Mouse (Mus musculus) adrenal gland, postnatal 36 days (tissue): ENCODE data around the gene Ubald1. TPM values are rescaled to one million over a fixed set of nuclear protein-coding genes. Genes with fewer than 3 reads are reported as not detected.
A peak's percentile ranks its signal among the peaks of the same experiment; 100 is the strongest.

ENCODE experiments used
- DNase-seq, 2 experiments: peaks; one replicate each; pipeline ENCODE4 v3.0.0; 2021; ENCODE audit warnings: mixed read lengths in 1 of 2
- total RNA-seq, 2 experiments: library from RNA; stranded (reverse); gene quantifications; 2 replicates each; pipeline ENCODE4 v1.2.3; 2021

Ubald1 gene
- total RNA-seq, 2 experiments from 2014 or later: 29.2 to 36.1 TPM

GRCm38 (mm10) chr16:4899711-4900110 is 19.6 kb upstream of the Ubald1 start:
- no peak for DNase-seq

- no peak for DNase-seq
Observed at GRCm38 (mm10) chr16:4898881-4899280, 18.8 kb upstream of the Ubald1 start.

GRCm38 (mm10) chr16:4897146-4897730 is 17.1 kb upstream of the Ubald1 start:
- no peak for DNase-seq

GRCm38 (mm10) chr16:4896249-4897027 is 16.3 kb upstream of the Ubald1 start:
- peak; percentile 22 to 38 for DNase-seq

GRCm38 (mm10) chr16:4894201-4894908 is 14.2 kb upstream of the Ubald1 start:
- no peak for DNase-seq

GRCm38 (mm10) chr16:4892171-4892570 is 12.1 kb upstream of the Ubald1 start:
- DNase-seq: no peak

- DNase-seq: no peak
Observed at GRCm38 (mm10) chr16:4890201-4890709, 10.1 kb upstream of the Ubald1 start.

- no peak for DNase-seq
Observed at GRCm38 (mm10) chr16:4886690-4887020, 6.5 kb upstream of the Ubald1 start.

GRCm38 (mm10) chr16:4885760-4886689 is 5.9 kb upstream of the Ubald1 start, which contains the start of gene Mgrn1:
Mgrn1 (plus strand) TSS chr16:4886249.
- peak; percentile 90 to 94 for DNase-seq

GRCm38 (mm10) chr16:4884930-4885329 is 4.8 kb upstream of the Ubald1 start:
- DNase-seq: no peak

GRCm38 (mm10) chr16:4881400-4882351 is 1.6 kb upstream of the Ubald1 start:
- DNase-seq: no peak

GRCm38 (mm10) chr16:4879708-4880124 is 399 bp downstream of the Ubald1 start:
- DNase-seq: peak; percentile 94 to 96

GRCm38 (mm10) chr16:4879101-4879707 is 911 bp downstream of the Ubald1 start:
- peak; percentile 47 to 58 for DNase-seq

- DNase-seq: peak in 1 of 2 experiments; percentile 51
Observed at GRCm38 (mm10) chr16:4878192-4878885, 1.8 kb downstream of the Ubald1 start.

- DNase-seq: no peak
Observed at GRCm38 (mm10) chr16:4877701-4878100, 2.4 kb downstream of the Ubald1 start.

GRCm38 (mm10) chr16:4877195-4877594 is 2.9 kb downstream of the Ubald1 start:
- DNase-seq: no peak

- peak; percentile 71 to 87 for DNase-seq
Observed at GRCm38 (mm10) chr16:4876033-4876680, 4.0 kb downstream of the Ubald1 start.

GRCm38 (mm10) chr16:4875198-4876032 is 4.7 kb downstream of the Ubald1 start:
- DNase-seq: no peak
